Mouse (Mus musculus): ENCODE results near the gene Serpind1. TPM values are rescaled to one million over a fixed set of nuclear protein-coding genes. Genes with fewer than 3 reads are reported as not detected.

The Serpind1 gene
- polyA plus RNA-seq (2015; fragmentation: Nextera tagmentation; extraction: Ambion mirVana): 0.69 and 0.89 TPM in 2 replicates

DNA sequence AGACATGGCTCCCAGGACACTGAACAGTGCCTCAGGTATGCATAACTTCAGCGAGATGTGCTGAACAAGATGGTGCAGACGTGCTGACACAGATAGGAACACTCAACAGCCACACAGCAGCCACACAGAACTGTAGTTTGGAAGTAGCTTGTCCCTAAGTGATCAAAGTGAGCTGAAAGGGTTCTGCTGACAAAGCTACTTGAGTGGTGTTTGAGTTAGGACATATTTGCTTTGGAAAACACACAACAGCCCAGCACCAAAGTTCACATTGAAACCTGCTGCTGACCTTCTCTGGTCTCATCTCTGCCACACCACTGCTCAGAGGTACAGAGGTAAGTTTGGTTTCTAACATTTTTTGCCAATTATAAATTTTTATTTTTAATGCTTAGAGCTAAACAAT, at the start of gene Serpind1:
TSS of gene Serpind1 (plus strand) at position 256 of the 400 bp plus-strand sequence.
- Histone ChIP-seq H3K9ac (replicated peaks; ENCODE audit: low read length) (no peak within 1 kb of the TSS), H3K9me3 (ENCODE audit: low read length) (no peaks in the 10 kb centered on the region), H3K36me3 (ENCODE audit: insufficient read depth, low read length) (peaks cover 3% of the 10 kb centered on the region; the same call in 1 of the 2 replicates), H3K4me1 (ENCODE audit: insufficient read depth, low read length) (no peaks in the 10 kb centered on the region), H3K27ac (ENCODE audit: low read length) (no peak within 1 kb of the TSS), H3K4me3 (ENCODE audit: low read length) (no peak within 1 kb of the TSS), H3K27me3 (ENCODE audit: insufficient read depth, low read length) (no peaks in the 10 kb centered on the region), H3K4me2 (replicated peaks; ENCODE audit: low read depth, low read length) (no peak within 1 kb of the TSS)
- WGBS: 83% methylated on average over 2 of the region's 2 CpGs
- no peak for ATAC-seq (ENCODE audit: low FRiP score, low TSS enrichment)

- WGBS: 82% methylated on average over 6 of the region's 6 CpGs
- Histone ChIP-seq H3K27me3 (ENCODE audit: insufficient read depth, low read length) (peaks cover 9% of the 10 kb centered on the region), H3K27ac (ENCODE audit: low read length) (no peak overlapping the region), H3K9me3 (ENCODE audit: low read length) (no peaks in the 10 kb centered on the region), H3K4me1 (ENCODE audit: insufficient read depth, low read length) (peaks cover 2% of the 10 kb centered on the region), H3K4me2 (replicated peaks; ENCODE audit: low read depth, low read length) (no peak overlapping the region), H3K9ac (replicated peaks; ENCODE audit: low read length) (no peak overlapping the region), H3K36me3 (ENCODE audit: insufficient read depth, low read length) (peaks cover 61% of the 10 kb centered on the region), H3K4me3 (ENCODE audit: low read length) (no peak overlapping the region)
- no peak for ATAC-seq (ENCODE audit: low FRiP score, low TSS enrichment)
Observed at GRCm38 (mm10) chr16:17283151-17283550, 48.0 kb upstream of the Serpind1 start.

- Histone ChIP-seq H3K4me3 (ENCODE audit: low read length) (no peak overlapping the region), H3K27me3 (ENCODE audit: insufficient read depth, low read length) (no peaks in the 10 kb centered on the region), H3K9me3 (ENCODE audit: low read length) (no peaks in the 10 kb centered on the region), H3K36me3 (ENCODE audit: insufficient read depth, low read length) (peaks cover 48% of the 10 kb centered on the region), H3K9ac (replicated peaks; ENCODE audit: low read length) (no peak overlapping the region), H3K27ac (ENCODE audit: low read length) (no peak overlapping the region), H3K4me2 (replicated peaks; ENCODE audit: low read depth, low read length) (no peak overlapping the region), H3K4me1 (ENCODE audit: insufficient read depth, low read length) (no peaks in the 10 kb centered on the region)
- ATAC-seq (ENCODE audit: low FRiP score, low TSS enrichment): no peak
- WGBS: 88% methylated on average over 2 of the region's 2 CpGs
Observed at GRCm38 (mm10) chr16:17287103-17287502, 44.1 kb upstream of the Serpind1 start.

GRCm38 (mm10) chr16:17291016-17291415, 40.2 kb upstream of the Serpind1 start:
- Histone ChIP-seq H3K4me1 (ENCODE audit: insufficient read depth, low read length) (no peaks in the 10 kb centered on the region), H3K4me3 (ENCODE audit: low read length) (no peak overlapping the region), H3K9ac (replicated peaks; ENCODE audit: low read length) (no peak overlapping the region), H3K27me3 (ENCODE audit: insufficient read depth, low read length) (no peaks in the 10 kb centered on the region), H3K27ac (ENCODE audit: low read length) (no peak overlapping the region), H3K4me2 (replicated peaks; ENCODE audit: low read depth, low read length) (no peak overlapping the region), H3K9me3 (ENCODE audit: low read length) (no peaks in the 10 kb centered on the region), H3K36me3 (ENCODE audit: insufficient read depth, low read length) (peaks cover 29% of the 10 kb centered on the region)
- WGBS: 87% methylated on average over 2 of the region's 2 CpGs
- ATAC-seq (ENCODE audit: low FRiP score, low TSS enrichment): no peak

- WGBS: 2% methylated on average over 2 of the region's 2 CpGs
- no peak overlapping the region for H3K9ac ChIP-seq (replicated peaks; ENCODE audit: low read length)
- no peaks in the 10 kb centered on the region for H3K9me3 ChIP-seq (ENCODE audit: low read length)
- H3K4me2 ChIP-seq (replicated peaks; ENCODE audit: low read depth, low read length): no peak overlapping the region
- H3K27ac ChIP-seq (ENCODE audit: low read length): no peak overlapping the region
- ATAC-seq (ENCODE audit: low FRiP score, low TSS enrichment): no peak
- no peaks in the 10 kb centered on the region for H3K27me3 ChIP-seq (ENCODE audit: insufficient read depth, low read length)
- H3K4me3 ChIP-seq (ENCODE audit: low read length): no peak overlapping the region
- peaks cover 40% of the 10 kb centered on the region for H3K36me3 ChIP-seq (ENCODE audit: insufficient read depth, low read length)
- H3K4me1 ChIP-seq (ENCODE audit: insufficient read depth, low read length): no peaks in the 10 kb centered on the region
Observed at GRCm38 (mm10) chr16:17292751-17293150, 38.4 kb upstream of the Serpind1 start.

GRCm38 (mm10) chr16:17300818-17301217, 30.4 kb upstream of the Serpind1 start:
- H3K27ac ChIP-seq (ENCODE audit: low read length): no peak overlapping the region
- peaks cover 39% of the 10 kb centered on the region for H3K36me3 ChIP-seq (ENCODE audit: insufficient read depth, low read length)
- H3K4me3 ChIP-seq (ENCODE audit: low read length): no peak overlapping the region
- H3K4me1 ChIP-seq (ENCODE audit: insufficient read depth, low read length): no peaks in the 10 kb centered on the region
- H3K27me3 ChIP-seq (ENCODE audit: insufficient read depth, low read length): no peaks in the 10 kb centered on the region
- no peak overlapping the region for H3K4me2 ChIP-seq (replicated peaks; ENCODE audit: low read depth, low read length)
- no peak overlapping the region for H3K9ac ChIP-seq (replicated peaks; ENCODE audit: low read length)
- ATAC-seq (ENCODE audit: low FRiP score, low TSS enrichment): no peak
- WGBS: 93% methylated on average over 3 of the region's 3 CpGs
- no peaks in the 10 kb centered on the region for H3K9me3 ChIP-seq (ENCODE audit: low read length)

- no peak overlapping the region for H3K9ac ChIP-seq (replicated peaks; ENCODE audit: low read length)
- WGBS: 69% methylated on average over 5 of the region's 5 CpGs
Observed at GRCm38 (mm10) chr16:17303521-17304245, 27.5 kb upstream of the Serpind1 start.

GRCm38 (mm10) chr16:17307461-17307860, 23.7 kb upstream of the Serpind1 start:
- no peaks in the 10 kb centered on the region for H3K27me3 ChIP-seq (ENCODE audit: insufficient read depth, low read length)
- 89% methylated on average over 5 of the region's 5 CpGs for WGBS
- H3K4me2 ChIP-seq (replicated peaks; ENCODE audit: low read depth, low read length): no peak overlapping the region
- H3K4me3 ChIP-seq (ENCODE audit: low read length): no peak overlapping the region
- no peak overlapping the region for H3K9ac ChIP-seq (replicated peaks; ENCODE audit: low read length)
- ATAC-seq (ENCODE audit: low FRiP score, low TSS enrichment): no peak
- no peaks in the 10 kb centered on the region for H3K4me1 ChIP-seq (ENCODE audit: insufficient read depth, low read length)
- H3K36me3 ChIP-seq (ENCODE audit: insufficient read depth, low read length): peaks cover 35% of the 10 kb centered on the region
- H3K9me3 ChIP-seq (ENCODE audit: low read length): no peaks in the 10 kb centered on the region
- H3K27ac ChIP-seq (ENCODE audit: low read length): no peak overlapping the region

More at GRCm38 (mm10) chr16:17303521-17304245, 27.5 kb upstream of the Serpind1 start:
- H3K27me3 ChIP-seq (ENCODE audit: insufficient read depth, low read length): no peaks in the 10 kb centered on the region
- ATAC-seq (ENCODE audit: low FRiP score, low TSS enrichment): no peak
- H3K4me1 ChIP-seq (ENCODE audit: insufficient read depth, low read length): no peaks in the 10 kb centered on the region
- no peak overlapping the region for H3K4me3 ChIP-seq (ENCODE audit: low read length)
- no peak overlapping the region for H3K27ac ChIP-seq (ENCODE audit: low read length)
- H3K36me3 ChIP-seq (ENCODE audit: insufficient read depth, low read length): peaks cover 39% of the 10 kb centered on the region
- H3K9me3 ChIP-seq (ENCODE audit: low read length): no peaks in the 10 kb centered on the region
- no peak overlapping the region for H3K4me2 ChIP-seq (replicated peaks; ENCODE audit: low read depth, low read length)

- peaks cover 36% of the 10 kb centered on the region for H3K36me3 ChIP-seq (ENCODE audit: insufficient read depth, low read length)
- H3K27me3 ChIP-seq (ENCODE audit: insufficient read depth, low read length): no peaks in the 10 kb centered on the region
- H3K27ac ChIP-seq (ENCODE audit: low read length): no peak overlapping the region
- H3K4me2 ChIP-seq (replicated peaks; ENCODE audit: low read depth, low read length): no peak overlapping the region
- ATAC-seq (ENCODE audit: low FRiP score, low TSS enrichment): no peak
- H3K9ac ChIP-seq (replicated peaks; ENCODE audit: low read length): no peak overlapping the region
- no peaks in the 10 kb centered on the region for H3K4me1 ChIP-seq (ENCODE audit: insufficient read depth, low read length)
- WGBS: 85% methylated on average over 10 of the region's 10 CpGs
- H3K4me3 ChIP-seq (ENCODE audit: low read length): no peak overlapping the region
- no peaks in the 10 kb centered on the region for H3K9me3 ChIP-seq (ENCODE audit: low read length)
Observed at GRCm38 (mm10) chr16:17309036-17309435, 22.1 kb upstream of the Serpind1 start.

GRCm38 (mm10) chr16:17312531-17312930, 18.6 kb upstream of the Serpind1 start:
- no peak overlapping the region for H3K4me3 ChIP-seq (ENCODE audit: low read length)
- no peaks in the 10 kb centered on the region for H3K4me1 ChIP-seq (ENCODE audit: insufficient read depth, low read length)
- peaks cover 48% of the 10 kb centered on the region for H3K36me3 ChIP-seq (ENCODE audit: insufficient read depth, low read length)
- H3K4me2 ChIP-seq (replicated peaks; ENCODE audit: low read depth, low read length): no peak overlapping the region
- H3K27ac ChIP-seq (ENCODE audit: low read length): no peak overlapping the region
- H3K27me3 ChIP-seq (ENCODE audit: insufficient read depth, low read length): no peaks in the 10 kb centered on the region
- 97% methylated on average over 5 of the region's 5 CpGs for WGBS
- H3K9ac ChIP-seq (replicated peaks; ENCODE audit: low read length): no peak overlapping the region
- H3K9me3 ChIP-seq (ENCODE audit: low read length): no peaks in the 10 kb centered on the region
- ATAC-seq (ENCODE audit: low FRiP score, low TSS enrichment): no peak

All from kidney, embryonic 16.5 days (tissue).